Mouse (Mus musculus): Measurements from ENCODE around the gene Cdr2. TPM values are rescaled to one million over a fixed set of nuclear protein-coding genes. Genes with fewer than 3 reads are reported as not detected.

Cdr2 gene
- total and polyA plus RNA-seq, 3 experiments, result 15.8 to 17.4 TPM; not detected in 1

GRCm38 (mm10) chr7:120917592-120918461 lies 64.3 kb downstream of the Cdr2 start, which contains the start of gene Polr3e:
Gene Polr3e (plus strand): TSS chr7:120917744.
- Histone ChIP-seq H3K4me1 (ENCODE audit: control insufficient read depth in 1 of 2, insufficient read depth in 2 of 2, low read length in 2 of 2) (peaks cover 0 to 8% of the 10 kb centered on the region in 2 experiments; a peak in 2 of 4 replicates), H3K9ac (ENCODE audit: control insufficient read depth, low read depth, low read length, poor library complexity, severe bottlenecking) (peak within 1 kb of the TSS; percentile 89), H3K27me3 (ENCODE audit: control insufficient read depth in 1 of 2, insufficient read depth in 2 of 2, low read length in 2 of 2) (no peaks in the 10 kb centered on the region), H3K36me3 (ENCODE audit: control insufficient read depth in 1 of 2, insufficient read depth in 2 of 2, low read length in 2 of 2) (peaks cover 0 to 8% of the 10 kb centered on the region in 2 experiments; a peak in 2 of 4 replicates), H3K79me2 (ENCODE audit: control insufficient read depth, insufficient read depth, low read length, poor library complexity) (peaks cover 28% of the 10 kb centered on the region), H3K9me3 (replicated peaks; ENCODE audit: insufficient read depth, low read length) (no peaks in the 10 kb centered on the region), H3K4me3 (ENCODE audit: control insufficient read depth in 1 of 2, insufficient read depth in 1 of 2, low read depth in 2 of 2, low read length in 2 of 2) (peak within 1 kb of the TSS; percentile 63 to 79), H3K27ac (ENCODE audit: control insufficient read depth, low read depth, low read length) (peak within 1 kb of the TSS; percentile 71)
- peak; percentile 98 for DNase-seq (ENCODE audit: low read depth, low spot score)
- TF ChIP-seq MAZ (IDR thresholded peaks at IDR 0.05; ENCODE audit: low read depth, low read length), result peak; percentile 84; the same call in 1 of the 2 replicates
- TF ChIP-seq TAL1 (IDR thresholded peaks at IDR 0.05; ENCODE audit: low read length), result no peak
- no peak for TF ChIP-seq EP300 (IDR thresholded peaks at IDR 0.05; ENCODE audit: low read depth in 1 of 2, low read length in 2 of 2)
- no peak for TF ChIP-seq JUND (IDR thresholded peaks at IDR 0.05; ENCODE audit: low read depth, low read length)
- TF ChIP-seq POLR2AphosphoS2 (IDR thresholded peaks at IDR 0.05; ENCODE audit: low read length), result no peak
- peak; percentile 88 for TF ChIP-seq USF1 (IDR thresholded peaks at IDR 0.05; ENCODE audit: low read depth, low read length)
- TF ChIP-seq NRF1 (IDR thresholded peaks at IDR 0.05; ENCODE audit: insufficient read depth, low read depth, low read length, poor library complexity, severe bottlenecking), result peak; percentile 51; the same call in 1 of the 2 replicates
- no peak for TF ChIP-seq GABPA (IDR thresholded peaks at IDR 0.05; ENCODE audit: low read depth, low read length)
- TF ChIP-seq ZMIZ1 (IDR thresholded peaks at IDR 0.05; ENCODE audit: low read depth, low read length), result no peak
- TF ChIP-seq UBTF (IDR thresholded peaks at IDR 0.05; ENCODE audit: borderline replicate concordance, insufficient read depth, low read depth, low read length), result peak; percentile 55; the same call in 1 of the 2 replicates
- TF ChIP-seq ELF1 (IDR thresholded peaks at IDR 0.05; ENCODE audit: low read depth, low read length), result peak; percentile 86
- TF ChIP-seq RAD21 (IDR thresholded peaks at IDR 0.05; ENCODE audit: low read depth, low read length), result peak; percentile 68
- TF ChIP-seq POLR2AphosphoS5 (IDR thresholded peaks at IDR 0.05; ENCODE audit: borderline replicate concordance, low read depth, low read length), result no peak
- peak; percentile 98 for TF ChIP-seq MXI1 (IDR thresholded peaks at IDR 0.05; ENCODE audit: low read depth, low read length)
- TF ChIP-seq ZNF384 (IDR thresholded peaks at IDR 0.05; ENCODE audit: low read depth, low read length), result no peak
- TF ChIP-seq HCFC1 (IDR thresholded peaks at IDR 0.05; ENCODE audit: low read depth, low read length), result peak; percentile 76
- no peak for TF ChIP-seq BHLHE40 (IDR thresholded peaks at IDR 0.05; ENCODE audit: borderline replicate concordance, low read depth, low read length)
- no peak for TF ChIP-seq CHD2 (IDR thresholded peaks at IDR 0.05; ENCODE audit: low read length)
- TF ChIP-seq TCF12 (IDR thresholded peaks at IDR 0.05; ENCODE audit: low read depth, low read length), result peak; percentile 63
- TF ChIP-seq MAFK (IDR thresholded peaks at IDR 0.05; ENCODE audit: borderline replicate concordance, low read depth, low read length), result no peak
- no peak for TF ChIP-seq RCOR1 (IDR thresholded peaks at IDR 0.05; ENCODE audit: low read depth, low read length)
- peak; percentile 56; the same call in 1 of the 2 replicates for TF ChIP-seq CHD1 (IDR thresholded peaks at IDR 0.05; ENCODE audit: low read depth, low read length)
- TF ChIP-seq USF2 (IDR thresholded peaks at IDR 0.05; ENCODE audit: borderline replicate concordance in 1 of 2, insufficient read depth in 1 of 2, low read depth in 1 of 2, low read length in 2 of 2), result no peak
- TF ChIP-seq MYB (IDR thresholded peaks at IDR 0.05; ENCODE audit: low read depth, low read length), result no peak
- TF ChIP-seq GATA1 (IDR thresholded peaks at IDR 0.05; ENCODE audit: low read depth, low read length), result no peak
- TF ChIP-seq ZKSCAN1 (IDR thresholded peaks at IDR 0.05; ENCODE audit: low read depth, low read length), result no peak
- TF ChIP-seq SIN3A (IDR thresholded peaks at IDR 0.05; ENCODE audit: low read length), result peak; percentile 94
- peak; percentile 91 for TF ChIP-seq SMC3 (IDR thresholded peaks at IDR 0.05; ENCODE audit: low read depth, low read length)
- TF ChIP-seq ZC3H11A (IDR thresholded peaks at IDR 0.05; ENCODE audit: low read depth, low read length), result peak; percentile 69
- TF ChIP-seq TBP (IDR thresholded peaks at IDR 0.05; ENCODE audit: low read depth, low read length), result no peak
- no peak for TF ChIP-seq ETS1 (IDR thresholded peaks at IDR 0.05; ENCODE audit: low read depth, low read length)
- no peak; the same call in 1 of the 2 replicates for TF ChIP-seq KAT2A (conservative IDR thresholded peaks at IDR 0.05; ENCODE audit: low read depth, low read length)
- TF ChIP-seq MYC (IDR thresholded peaks at IDR 0.05; ENCODE audit: low read depth, low read length), result peak; percentile 80; the same call in 1 of the 2 replicates
- TF ChIP-seq MEF2A (IDR thresholded peaks at IDR 0.05; ENCODE audit: extremely low read depth, insufficient replicate concordance, low read depth, low read length, poor library complexity, severe bottlenecking), result 0 out of 2 replicates have a peak, but pooled peaks have one; percentile 28
